Mouse (Mus musculus) heart, embryonic 11.5 days (tissue): ENCODE data around the gene 4933424G06Rik. TPM values are rescaled to one million over a fixed set of nuclear protein-coding genes. Genes with fewer than 3 reads are reported as not detected.

ENCODE experiments used
- ATAC-seq: fragments of 200-750 bp; cut with Nextera tagmentation; replicated peaks from 2 replicates; pipeline ENCODE4 v1.8.0; 2017; ENCODE audit warnings: moderate library complexity; ENCODE audit not compliant: insufficient number of reproducible peaks, low FRiP score, low TSS enrichment
- H3K27ac ChIP-seq: fragments of 300-500 bp; sonication (generic); 2 replicates; pipeline ENCODE4 v1.5.1; 2014; ENCODE audit warnings: mild to moderate bottlenecking, low read depth, low read length
- H3K27me3 ChIP-seq: fragments of 300-500 bp; sonication (generic); 2 replicates; pipeline ENCODE4 v1.6.1; 2014; ENCODE audit warnings: mild to moderate bottlenecking, low read length, mixed read lengths; ENCODE audit not compliant: control insufficient read depth, insufficient read depth
- H3K36me3 ChIP-seq: fragments of 300-500 bp; sonication (generic); 2 replicates; pipeline ENCODE4 v1.6.1; 2014; ENCODE audit warnings: mild to moderate bottlenecking, low read length, moderate library complexity, mixed read lengths; ENCODE audit not compliant: control insufficient read depth, insufficient read depth
- H3K4me1 ChIP-seq: fragments of 300-500 bp; sonication (generic); 2 replicates; pipeline ENCODE4 v1.6.1; 2014; ENCODE audit warnings: low read length; ENCODE audit not compliant: control insufficient read depth, insufficient read depth
- H3K4me2 ChIP-seq: fragments of 300-500 bp; sonication (generic); 2 replicates; pipeline ENCODE4 v1.6.1; 2014; ENCODE audit warnings: mild to moderate bottlenecking, moderate library complexity
- H3K4me3 ChIP-seq: fragments of 300-500 bp; sonication (generic); 2 replicates; pipeline ENCODE4 v1.5.1; 2014; ENCODE audit warnings: low read depth, low read length
- H3K9ac ChIP-seq: fragments of 300-500 bp; sonication (generic); 2 replicates; pipeline ENCODE4 v1.6.1; 2014; ENCODE audit warnings: mild to moderate bottlenecking, low read depth, low read length, moderate library complexity
- H3K9me3 ChIP-seq: fragments of 300-500 bp; sonication (generic); replicated peaks from 2 replicates; pipeline ENCODE4 v1.6.1; 2016; ENCODE audit warnings: low read length; ENCODE audit not compliant: control insufficient read depth
- WGBS: fragments of 180-500 bp; shearing (Covaris S2); extraction: QIAGEN DNeasy Blood & Tissue Kit; methylation state at CpG from one replicate; pipeline ENCODE4 v1.1.7; 2014; ENCODE audit not compliant: insufficient replicate concordance; 5-methylcytosine and 5-hydroxymethylcytosine counted together
- polyA plus RNA-seq: library from polyadenylated mRNA; unstranded; fragments of >200 nt; fragmentation: Nextera tagmentation; extraction: Ambion mirVana; gene quantifications from 2 replicates; pipeline ENCODE4 v1.2.1, GENCODE M21; 2014

4933424G06Rik gene
- polyA plus RNA-seq, 1 experiment from 2014 or later: not detected

DNA sequence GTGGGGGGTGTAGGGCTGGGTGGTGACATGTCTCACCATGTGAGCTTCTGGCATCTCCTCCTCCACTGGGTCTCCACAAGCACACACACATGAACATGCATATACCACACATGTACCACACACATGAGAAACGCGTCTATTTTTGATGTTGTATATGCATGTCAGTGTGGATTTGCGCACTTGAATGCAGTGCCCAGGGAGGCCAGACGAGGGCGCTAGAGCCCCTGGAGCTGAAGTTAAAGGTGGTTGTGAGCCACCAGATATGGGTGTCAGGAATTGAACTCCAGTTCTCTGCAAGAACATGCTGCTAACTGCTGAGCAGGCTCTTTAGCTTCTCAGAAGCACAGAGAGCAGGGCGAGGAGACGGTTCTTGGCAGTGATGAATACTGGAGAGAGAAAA is 76.4 kb downstream of the 4933424G06Rik start:
- Histone ChIP-seq H3K9ac (no peak overlapping the region), H3K9me3 (no peaks in the 10 kb centered on the region), H3K4me1 (peaks cover 2% of the 10 kb centered on the region; the same call in 1 of the 2 replicates), H3K27me3 (peaks cover 2% of the 10 kb centered on the region; the same call in 1 of the 2 replicates), H3K27ac (no peak overlapping the region), H3K4me3 (no peak overlapping the region), H3K36me3 (no peaks in the 10 kb centered on the region), H3K4me2 (no peak overlapping the region)
- ATAC-seq: no peak
- 91% methylated on average over 7 of the region's 7 CpGs for WGBS

DNA sequence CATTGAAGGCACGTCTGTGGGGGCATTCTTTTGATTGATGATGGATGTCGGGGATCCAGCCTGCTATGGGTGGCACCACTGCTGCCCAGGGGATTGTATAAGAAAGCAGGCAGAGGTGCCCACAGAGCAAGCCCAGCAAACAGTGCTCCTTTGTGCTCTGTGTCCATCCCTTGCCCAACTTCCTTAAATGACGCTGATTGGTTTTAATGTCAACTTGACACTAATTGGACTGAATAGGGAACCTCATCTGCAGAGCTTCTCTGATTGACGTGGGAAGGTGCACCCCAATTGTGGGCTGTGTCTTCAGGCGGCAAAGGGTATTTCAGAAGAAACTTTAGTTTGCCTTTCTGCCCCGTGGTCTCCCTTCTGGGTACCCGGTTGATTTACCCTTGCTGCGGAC is 79.5 kb downstream of the 4933424G06Rik start:
- no peak overlapping the region for H3K27ac ChIP-seq
- WGBS: 83% methylated on average over 8 of the region's 8 CpGs

DNA sequence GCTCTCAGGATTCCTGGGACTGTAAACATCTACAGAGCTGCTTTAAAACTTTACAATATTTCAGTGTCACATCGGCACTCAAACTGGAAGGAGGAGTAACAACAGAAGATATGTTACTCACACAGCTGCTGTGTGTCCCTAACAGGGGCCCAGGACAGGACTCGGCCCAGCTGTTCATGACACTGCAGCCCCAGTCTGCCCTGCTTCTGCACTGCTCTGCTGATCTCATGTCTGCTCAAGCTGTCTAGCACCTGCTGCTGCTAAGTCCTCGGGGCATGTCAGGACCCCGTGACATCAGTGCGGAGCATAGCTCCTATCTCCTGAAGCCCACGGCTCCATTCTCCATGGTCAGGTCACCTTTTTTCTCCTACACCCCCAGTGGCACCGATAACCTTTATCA is 86.8 kb downstream of the 4933424G06Rik start:
- Histone ChIP-seq H3K27me3 (no peaks in the 10 kb centered on the region), H3K27ac (no peak overlapping the region), H3K9ac (no peak overlapping the region), H3K4me1 (no peaks in the 10 kb centered on the region), H3K4me2 (no peak overlapping the region), H3K4me3 (no peak overlapping the region), H3K36me3 (peaks cover 37% of the 10 kb centered on the region), H3K9me3 (no peaks in the 10 kb centered on the region)
- no peak for ATAC-seq
- WGBS: 83% methylated on average over 7 of the region's 7 CpGs

More for the DNA sequence above, 79.5 kb downstream of the 4933424G06Rik start:
- Histone ChIP-seq H3K9me3 (no peaks in the 10 kb centered on the region), H3K9ac (no peak overlapping the region), H3K36me3 (peaks cover 6% of the 10 kb centered on the region), H3K27me3 (no peaks in the 10 kb centered on the region), H3K4me2 (no peak overlapping the region), H3K4me1 (no peaks in the 10 kb centered on the region), H3K4me3 (no peak overlapping the region)
- no peak for ATAC-seq

DNA sequence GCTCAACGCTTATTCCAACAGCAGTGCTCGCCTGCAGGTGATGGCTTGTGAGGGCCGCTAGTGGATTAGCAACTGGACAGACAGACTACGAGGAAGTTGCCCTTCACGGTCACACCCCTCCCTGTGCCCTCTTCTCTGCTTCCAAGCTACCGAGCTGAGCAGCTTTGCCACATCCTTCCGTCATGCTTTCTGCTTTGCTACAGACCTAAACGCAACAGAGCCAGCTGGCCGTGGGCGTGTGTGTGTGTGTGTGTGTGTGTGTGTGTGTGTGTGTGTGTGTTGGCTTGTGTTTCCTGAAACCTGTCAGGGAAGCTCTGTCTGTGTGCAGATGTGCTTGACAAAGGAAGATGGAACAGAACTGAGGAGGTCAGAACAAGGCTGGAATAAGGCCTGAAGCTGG is 87.5 kb downstream of the 4933424G06Rik start:
- Histone ChIP-seq H3K9me3 (no peaks in the 10 kb centered on the region), H3K36me3 (peaks cover 41% of the 10 kb centered on the region), H3K9ac (no peak overlapping the region), H3K4me2 (no peak overlapping the region), H3K4me3 (no peak overlapping the region), H3K27ac (no peak overlapping the region), H3K27me3 (no peaks in the 10 kb centered on the region), H3K4me1 (no peaks in the 10 kb centered on the region)
- 84% methylated on average over 10 of the region's 10 CpGs for whole genome bisulfite sequencing
- ATAC-seq: no peak

DNA sequence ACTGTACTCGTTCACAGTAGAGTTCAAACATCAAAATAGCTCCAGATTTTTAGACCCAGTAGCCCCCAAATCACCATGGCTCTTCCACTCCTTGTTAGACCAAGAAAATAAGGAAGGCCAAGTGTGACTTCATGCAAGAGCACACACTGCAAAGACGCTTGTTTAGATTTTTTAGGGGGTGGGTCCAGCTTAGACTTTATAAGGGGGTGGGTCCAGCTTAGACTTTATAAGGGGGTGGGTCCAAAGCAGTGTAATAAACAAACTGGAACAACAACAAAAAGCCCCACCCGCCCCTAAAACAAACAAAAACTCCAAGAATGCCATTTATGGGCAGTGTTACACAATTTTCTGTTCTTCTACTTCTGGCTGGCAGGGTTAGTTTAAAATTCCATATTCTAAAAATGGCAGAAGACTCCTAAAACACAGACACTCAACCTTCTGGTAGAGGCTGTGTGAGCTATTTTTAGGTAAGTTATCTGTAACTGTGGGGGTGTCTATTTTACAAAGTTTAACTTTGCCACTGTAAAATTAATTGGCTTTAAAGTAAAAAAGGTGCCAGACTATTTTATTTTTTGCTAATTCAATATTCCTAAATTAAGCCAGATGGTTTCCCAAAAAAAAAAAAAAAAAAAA is 90.5 kb downstream of the 4933424G06Rik start:
- Histone ChIP-seq H3K4me1 (no peaks in the 10 kb centered on the region), H3K36me3 (peaks cover 42% of the 10 kb centered on the region), H3K4me2 (no peak overlapping the region), H3K4me3 (no peak overlapping the region), H3K9ac (no peak overlapping the region), H3K9me3 (no peaks in the 10 kb centered on the region), H3K27me3 (no peaks in the 10 kb centered on the region), H3K27ac (no peak overlapping the region)
- 62% methylated on average over 3 of the region's 3 CpGs for WGBS
- ATAC-seq: no peak

DNA sequence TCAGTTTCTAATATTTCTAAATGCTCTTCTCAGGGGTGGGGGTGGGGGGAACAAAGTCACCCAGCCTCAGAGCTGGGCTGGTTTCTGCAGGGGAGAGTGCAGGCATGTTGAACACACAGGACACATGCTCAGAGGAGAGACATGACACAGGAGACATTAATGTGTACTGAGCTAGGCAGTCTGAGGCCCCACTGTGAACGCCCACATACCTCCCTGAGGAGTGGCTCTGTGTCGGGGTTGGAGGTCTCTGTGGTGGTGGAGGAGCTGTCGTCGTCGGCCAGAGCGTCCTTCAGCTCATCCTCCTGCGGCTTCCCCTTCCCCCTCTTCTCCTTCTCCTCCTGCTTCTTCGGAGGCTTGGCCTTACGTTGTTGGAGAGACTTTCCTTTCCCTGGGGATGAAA is 94.3 kb downstream of the 4933424G06Rik start:
- H3K27ac ChIP-seq: no peak overlapping the region
- no peaks in the 10 kb centered on the region for H3K9me3 ChIP-seq
- WGBS: 79% methylated on average over 9 of the region's 9 CpGs
- H3K4me3 ChIP-seq: no peak overlapping the region
- H3K4me2 ChIP-seq: no peak overlapping the region
- H3K36me3 ChIP-seq: peaks cover 43% of the 10 kb centered on the region
- no peaks in the 10 kb centered on the region for H3K27me3 ChIP-seq
- no peaks in the 10 kb centered on the region for H3K4me1 ChIP-seq
- ATAC-seq: no peak
- H3K9ac ChIP-seq: no peak overlapping the region

DNA sequence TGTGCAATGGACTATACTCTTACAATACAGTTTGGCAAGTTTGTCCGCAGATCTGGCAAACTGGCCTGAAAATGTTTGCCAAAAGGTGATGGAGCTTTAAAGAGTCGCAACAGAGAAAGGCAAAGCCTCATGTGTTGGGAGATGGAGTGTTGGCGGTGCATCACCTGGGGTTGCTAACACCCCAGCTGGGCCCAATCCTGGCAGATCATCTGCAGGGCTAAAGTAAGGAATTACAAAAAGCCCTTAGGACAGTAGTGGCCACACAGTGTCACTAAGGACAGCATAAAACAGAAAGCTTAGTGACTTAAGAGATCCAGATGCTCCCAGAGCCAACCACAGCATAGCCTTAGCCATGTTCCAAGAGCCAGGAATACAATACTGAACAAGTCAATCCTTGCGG is 94.9 kb downstream of the 4933424G06Rik start:
- no peaks in the 10 kb centered on the region for H3K9me3 ChIP-seq
- H3K4me3 ChIP-seq: no peak overlapping the region
- no peaks in the 10 kb centered on the region for H3K4me1 ChIP-seq
- WGBS: 93% methylated on average over 4 of the region's 4 CpGs
- H3K27ac ChIP-seq: no peak overlapping the region
- ATAC-seq: no peak
- peaks cover 43% of the 10 kb centered on the region for H3K36me3 ChIP-seq
- H3K9ac ChIP-seq: no peak overlapping the region
- no peaks in the 10 kb centered on the region for H3K27me3 ChIP-seq
- no peak overlapping the region for H3K4me2 ChIP-seq

DNA sequence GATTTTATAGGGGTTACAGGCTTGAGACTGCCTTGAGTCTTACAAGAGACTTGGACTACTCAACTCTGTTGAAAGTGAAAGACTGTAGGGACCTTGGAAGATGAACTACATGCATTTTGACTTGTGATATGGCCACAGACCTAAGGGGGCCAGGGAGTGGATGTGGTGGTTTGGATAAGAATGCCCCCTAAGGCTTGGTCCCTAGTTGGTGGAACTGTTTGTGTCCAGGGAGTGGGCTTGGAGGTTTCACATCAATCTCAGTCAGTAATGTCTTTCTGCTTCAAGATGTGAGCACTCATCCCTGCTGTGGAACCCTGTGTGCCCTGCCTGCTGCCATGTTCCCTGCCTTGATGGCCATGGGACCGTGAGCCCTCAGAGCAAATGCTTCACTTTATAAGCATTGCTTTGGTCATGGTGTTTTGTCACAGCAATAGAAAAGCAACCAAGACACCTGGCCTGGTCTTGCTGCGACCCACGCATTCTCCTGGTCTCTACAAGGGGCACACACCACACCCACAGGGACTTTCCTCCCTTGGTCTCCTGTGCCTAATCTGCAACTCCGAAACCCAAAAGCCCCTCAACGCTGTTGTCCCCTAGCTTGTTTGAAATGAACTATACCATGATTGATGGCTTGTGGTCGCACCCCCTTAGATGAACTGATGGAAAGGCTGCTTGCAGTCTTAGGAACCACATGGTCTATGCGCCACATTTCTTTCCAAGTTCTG is 96.4 kb downstream of the 4933424G06Rik start:
- 95% methylated on average over 7 of the region's 7 CpGs for WGBS
- no peak overlapping the region for H3K4me2 ChIP-seq
- no peaks in the 10 kb centered on the region for H3K4me1 ChIP-seq
- no peak overlapping the region for H3K4me3 ChIP-seq
- H3K9me3 ChIP-seq: no peaks in the 10 kb centered on the region
- no peak overlapping the region for H3K9ac ChIP-seq
- no peaks in the 10 kb centered on the region for H3K27me3 ChIP-seq
- H3K27ac ChIP-seq: no peak overlapping the region
- H3K36me3 ChIP-seq: peaks cover 50% of the 10 kb centered on the region
- ATAC-seq: no peak

DNA sequence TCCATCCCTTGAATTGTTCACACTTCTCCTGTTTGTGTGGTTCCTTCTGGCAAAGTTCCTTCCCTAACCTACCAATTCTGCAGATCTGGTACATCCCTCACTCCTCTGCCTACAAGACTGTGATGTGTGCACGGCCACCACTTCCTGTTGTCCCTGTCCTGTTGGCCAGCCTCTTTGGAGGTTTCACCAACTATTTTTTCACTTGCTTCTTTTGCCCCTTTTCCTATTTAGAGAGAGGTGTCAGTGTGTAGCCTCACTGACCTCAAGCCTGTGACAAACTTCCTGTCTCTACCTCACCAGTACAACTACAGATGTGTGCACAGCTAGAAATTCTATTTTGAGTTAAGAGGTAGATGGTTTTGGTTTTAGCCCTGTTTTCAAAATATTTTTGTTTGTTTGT is 97.1 kb downstream of the 4933424G06Rik start:
- Histone ChIP-seq H3K4me3 (no peak overlapping the region), H3K9me3 (no peaks in the 10 kb centered on the region), H3K36me3 (peaks cover 45% of the 10 kb centered on the region), H3K4me1 (no peaks in the 10 kb centered on the region), H3K4me2 (no peak overlapping the region), H3K27ac (no peak overlapping the region), H3K9ac (no peak overlapping the region), H3K27me3 (no peaks in the 10 kb centered on the region)
- 95% methylated on average over 1 of the region's 1 CpGs for WGBS
- ATAC-seq: no peak
